In the genomic region with DNA sequence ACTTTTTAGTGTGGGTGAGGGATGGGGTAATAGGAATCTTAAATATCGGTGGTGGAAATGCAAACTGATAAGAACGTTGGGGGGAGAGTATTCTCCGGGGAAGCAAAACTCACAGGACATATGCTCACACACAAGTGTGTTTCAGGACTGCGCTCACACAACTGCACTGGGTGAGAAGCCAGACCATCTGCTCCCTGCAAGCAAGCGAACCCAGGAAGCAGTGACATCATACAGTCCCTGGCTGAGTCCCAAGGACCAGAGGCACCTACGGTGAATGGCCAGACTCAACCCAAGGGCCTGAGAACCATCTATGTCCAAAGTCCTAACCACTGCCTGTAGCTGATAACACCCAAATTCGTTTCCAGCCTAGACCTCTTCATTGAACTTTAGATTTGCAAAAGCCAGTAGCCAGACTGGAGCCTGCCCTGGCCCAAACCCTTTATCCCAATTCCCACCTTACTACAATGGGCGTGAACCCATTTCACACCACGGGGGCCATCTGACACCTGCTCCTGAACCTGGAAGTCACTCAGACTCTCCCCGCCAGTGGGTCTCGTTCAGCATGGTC, we compare ENCODE assay signal across 10 mouse cellular contexts. TPM values are rescaled to one million over a fixed set of nuclear protein-coding genes. Genes with fewer than 3 reads are reported as not detected.
DNase-seq lines count a peak whose midpoint lies in the region.
"Had no signal": no experiment of that assay in that cellular context is flagged by ENCODE, and none has a peak within 500 bp of the region (broad histone marks: within the 10 kb centered on the region; RNA-seq: fewer than 3 reads in every experiment).

No protein-coding gene starts in this region.

- peak; percentile 54 for DNase-seq in layer of hippocampus, adult 11-12 months (ENCODE audit: low spot score)
- no peak for DNase-seq in layer of hippocampus, adult 9-10 months (ENCODE audit: low spot score)
- peak; percentile 89 for DNase-seq in cerebellum, adult 9-10 months
- peak; percentile 45 to 54 for DNase-seq in left cerebral cortex, adult 18-20 months (ENCODE audit: low spot score in 2 of 2)
- peak; percentile 50 for DNase-seq in right cerebral cortex, postnatal 14 days
- DNase-seq in adrenal gland, postnatal 14 days: no peak
- no peak for DNase-seq in thymus, adult 18-20 months
- DNase-seq in adrenal gland, postnatal 10 days: no peak
- DNase-seq: thymus, postnatal 36 days had no signal

RNA-seq across cellular contexts. Expression of a gene that starts 33.4 kb away (rescaled TPM):
- not detected for total RNA-seq in left cerebral cortex, adult 18-20 months (2021)
- 0.70 TPM in 1 of 2 replicates, not detected in the other for total RNA-seq in adrenal gland, postnatal 14 days (2021)
- under 1 TPM in 1 of 2 experiments, not detected in 1; 0.24 TPM for total RNA-seq in adrenal gland, postnatal 10 days (2021)
- total RNA-seq: layer of hippocampus, postnatal 10 days had no signal

RNA-seq across cellular contexts. Expression of a gene that starts 35.7 kb away (rescaled TPM):
- 1 to 10 TPM; 1.6 to 2.3 TPM for total RNA-seq in left cerebral cortex, adult 18-20 months (2021)
- 5.7 and 5.9 TPM in 2 replicates for total RNA-seq in adrenal gland, postnatal 14 days (2021)
- total RNA-seq in adrenal gland, postnatal 10 days (2021): 1 to 10 TPM; 7.0 to 7.9 TPM

Comparison
In these comparisons a context has a peak if more than half of its experiments do, and no peak if none do; other contexts are left out.
1. DNase-seq: peak in layer of hippocampus, adult 11-12 months (single experiment), cerebellum, adult 9-10 months (single experiment), left cerebral cortex, adult 18-20 months (2 of 2) and right cerebral cortex, postnatal 14 days (single experiment); none in layer of hippocampus, adult 9-10 months (single experiment), adrenal gland, postnatal 14 days (single experiment), thymus, adult 18-20 months (0 of 2) and adrenal gland, postnatal 10 days (single experiment).